Mouse (Mus musculus): ENCODE measurements around the gene Btbd11. TPM values are rescaled to one million over a fixed set of nuclear protein-coding genes. Genes with fewer than 3 reads are reported as not detected.

Btbd11 gene
- polyA plus RNA-seq, 1 experiment: 4.9 TPM

DNA sequence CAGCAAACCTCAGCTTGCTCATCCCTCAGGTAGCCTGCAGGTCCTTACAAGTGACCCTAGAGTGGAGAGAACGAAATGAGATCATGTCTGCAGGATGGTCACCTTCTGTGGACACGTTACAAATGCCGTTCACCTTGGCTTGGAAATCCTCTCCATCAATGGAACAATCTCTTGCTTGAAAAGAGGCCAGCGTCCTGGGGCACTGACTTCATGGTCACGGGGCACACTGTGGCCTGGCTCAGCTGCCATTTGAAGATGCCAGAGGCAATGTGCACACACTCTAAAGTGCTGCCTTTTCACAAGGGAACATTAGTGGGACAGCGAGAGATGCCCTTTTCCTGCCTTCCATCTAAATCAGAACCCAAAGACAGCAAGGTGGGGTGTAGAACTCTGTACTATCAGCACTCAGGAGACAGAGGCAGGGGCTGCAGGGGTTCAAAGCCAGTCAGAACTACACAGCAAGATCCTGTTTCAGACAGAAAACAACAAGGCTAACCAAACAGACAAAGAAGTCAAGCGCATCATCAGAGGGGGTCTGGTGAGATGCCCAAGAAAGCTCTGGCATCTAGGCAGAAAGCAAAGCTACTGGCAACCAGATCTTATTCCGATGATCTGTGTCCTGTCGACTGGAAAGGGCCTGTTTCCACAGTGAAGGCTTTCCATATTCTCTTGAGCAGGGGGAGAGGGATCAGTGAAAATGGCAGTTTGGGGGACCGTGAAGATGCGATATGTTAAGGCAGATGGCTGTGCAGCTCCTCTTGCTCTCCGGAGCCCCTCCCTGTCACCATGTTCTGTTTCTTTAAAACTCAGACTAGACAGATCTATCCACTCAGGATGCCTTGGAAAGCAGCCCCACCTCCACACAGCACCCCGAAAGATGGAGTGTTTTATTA lies 79.1 kb downstream of the Btbd11 start:
- Histone ChIP-seq H3K4me3 (ENCODE audit: low read depth, low read length) (no peak overlapping the region), H3K4me1 (ENCODE audit: control insufficient read depth, insufficient read depth, low read length) (peaks cover 9% of the 10 kb centered on the region), H3K27me3 (ENCODE audit: control insufficient read depth, insufficient read depth, low read length, poor library complexity, severe bottlenecking) (no peaks in the 10 kb centered on the region), H3K9me3 (replicated peaks; ENCODE audit: control insufficient read depth, insufficient read depth, low read length, poor library complexity, severe bottlenecking) (no peaks in the 10 kb centered on the region), H3K9ac (ENCODE audit: low read depth, poor library complexity, severe bottlenecking) (no peak overlapping the region), H3K36me3 (ENCODE audit: control insufficient read depth, insufficient read depth, low read length, poor library complexity, severe bottlenecking) (no peaks in the 10 kb centered on the region), H3K27ac (ENCODE audit: insufficient read depth, low read length) (no peak overlapping the region)
- TF ChIP-seq POLR2A (IDR thresholded peaks at IDR 0.05; ENCODE audit: insufficient read depth, low read length): no peak
- TF ChIP-seq EP300 (IDR thresholded peaks at IDR 0.05; ENCODE audit: insufficient read depth, low read depth, low read length): no peak
- no peak for TF ChIP-seq CTCF (IDR thresholded peaks at IDR 0.05; ENCODE audit: low read depth, low read length)

DNA sequence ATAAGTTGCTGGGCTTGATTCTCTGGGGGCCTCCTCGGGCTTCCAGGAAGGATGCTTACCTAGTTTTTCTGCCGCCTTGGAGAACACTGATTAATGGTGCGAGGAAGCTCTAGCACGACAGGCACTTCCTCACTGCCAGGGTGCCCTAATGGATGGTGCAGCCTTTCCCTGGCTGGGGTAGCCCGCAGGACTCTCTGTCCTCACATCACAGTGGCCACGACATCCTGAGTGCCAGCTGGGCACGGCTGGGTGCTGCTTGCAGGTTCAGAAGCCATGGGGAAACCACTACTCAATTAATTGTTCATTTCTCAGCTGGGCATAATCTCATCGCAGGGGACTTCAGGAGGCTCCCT lies 79.8 kb downstream of the Btbd11 start:
- H3K9ac ChIP-seq (ENCODE audit: low read depth, poor library complexity, severe bottlenecking): no peak overlapping the region
- no peaks in the 10 kb centered on the region for H3K27me3 ChIP-seq (ENCODE audit: control insufficient read depth, insufficient read depth, low read length, poor library complexity, severe bottlenecking)
- H3K9me3 ChIP-seq (replicated peaks; ENCODE audit: control insufficient read depth, insufficient read depth, low read length, poor library complexity, severe bottlenecking): no peaks in the 10 kb centered on the region
- peaks cover 9% of the 10 kb centered on the region for H3K4me1 ChIP-seq (ENCODE audit: control insufficient read depth, insufficient read depth, low read length)
- no peaks in the 10 kb centered on the region for H3K36me3 ChIP-seq (ENCODE audit: control insufficient read depth, insufficient read depth, low read length, poor library complexity, severe bottlenecking)
- H3K27ac ChIP-seq (ENCODE audit: insufficient read depth, low read length): no peak overlapping the region
- no peak overlapping the region for H3K4me3 ChIP-seq (ENCODE audit: low read depth, low read length)
- TF ChIP-seq POLR2A (IDR thresholded peaks at IDR 0.05; ENCODE audit: insufficient read depth, low read length) (no peak), EP300 (IDR thresholded peaks at IDR 0.05; ENCODE audit: insufficient read depth, low read depth, low read length) (no peak), CTCF (IDR thresholded peaks at IDR 0.05; ENCODE audit: low read depth, low read length) (no peak)

DNA sequence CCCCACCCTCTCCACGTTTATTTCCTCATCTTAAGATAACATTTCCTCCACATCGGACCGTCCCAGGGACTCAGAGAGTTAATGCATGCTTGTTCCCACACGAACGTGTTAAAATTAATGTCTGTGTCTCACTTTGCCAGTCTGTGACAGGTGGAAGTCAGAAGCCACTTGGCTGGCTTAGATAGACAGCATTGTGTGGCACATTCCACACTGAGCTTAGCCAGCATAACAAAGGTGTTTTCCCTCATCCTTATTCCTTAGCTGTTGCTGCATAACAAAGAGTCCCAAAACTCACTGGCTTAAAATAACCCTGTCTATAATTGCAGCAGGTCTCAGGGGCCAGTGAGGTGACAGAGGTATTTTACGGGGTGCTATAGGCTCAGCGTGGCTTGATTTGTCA lies 80.8 kb downstream of the Btbd11 start:
- H3K9me3 ChIP-seq (replicated peaks; ENCODE audit: control insufficient read depth, insufficient read depth, low read length, poor library complexity, severe bottlenecking): no peaks in the 10 kb centered on the region
- no peak overlapping the region for H3K27ac ChIP-seq (ENCODE audit: insufficient read depth, low read length)
- peaks cover 9% of the 10 kb centered on the region for H3K4me1 ChIP-seq (ENCODE audit: control insufficient read depth, insufficient read depth, low read length)
- no peaks in the 10 kb centered on the region for H3K27me3 ChIP-seq (ENCODE audit: control insufficient read depth, insufficient read depth, low read length, poor library complexity, severe bottlenecking)
- no peak overlapping the region for H3K9ac ChIP-seq (ENCODE audit: low read depth, poor library complexity, severe bottlenecking)
- H3K36me3 ChIP-seq (ENCODE audit: control insufficient read depth, insufficient read depth, low read length, poor library complexity, severe bottlenecking): no peaks in the 10 kb centered on the region
- no peak overlapping the region for H3K4me3 ChIP-seq (ENCODE audit: low read depth, low read length)
- TF ChIP-seq EP300 (IDR thresholded peaks at IDR 0.05; ENCODE audit: insufficient read depth, low read depth, low read length) (no peak), CTCF (IDR thresholded peaks at IDR 0.05; ENCODE audit: low read depth, low read length) (no peak), POLR2A (IDR thresholded peaks at IDR 0.05; ENCODE audit: insufficient read depth, low read length) (no peak)

DNA sequence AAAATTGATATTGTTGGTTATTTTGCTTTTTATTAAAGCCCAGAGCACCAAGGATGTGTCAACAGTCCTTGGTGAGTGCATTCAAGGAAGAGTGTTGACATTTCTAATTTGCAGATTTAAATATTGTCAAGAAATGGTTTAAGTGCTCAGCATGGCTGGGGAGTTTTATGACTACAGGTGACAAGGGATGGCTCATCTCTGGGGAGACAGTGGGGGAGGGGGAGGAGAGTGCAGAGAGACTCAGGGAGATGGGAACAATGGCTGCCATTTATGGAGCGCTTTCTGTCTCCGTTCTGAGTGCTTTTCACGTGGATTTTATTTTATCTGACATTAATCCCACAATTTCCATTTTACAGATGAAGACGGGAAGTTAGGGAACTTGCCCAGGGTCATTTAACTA lies 81.9 kb downstream of the Btbd11 start:
- H3K4me1 ChIP-seq (ENCODE audit: control insufficient read depth, insufficient read depth, low read length): peaks cover 13% of the 10 kb centered on the region
- H3K36me3 ChIP-seq (ENCODE audit: control insufficient read depth, insufficient read depth, low read length, poor library complexity, severe bottlenecking): no peaks in the 10 kb centered on the region
- H3K27me3 ChIP-seq (ENCODE audit: control insufficient read depth, insufficient read depth, low read length, poor library complexity, severe bottlenecking): no peaks in the 10 kb centered on the region
- no peak overlapping the region for H3K9ac ChIP-seq (ENCODE audit: low read depth, poor library complexity, severe bottlenecking)
- no peak overlapping the region for H3K27ac ChIP-seq (ENCODE audit: insufficient read depth, low read length)
- H3K9me3 ChIP-seq (replicated peaks; ENCODE audit: control insufficient read depth, insufficient read depth, low read length, poor library complexity, severe bottlenecking): no peaks in the 10 kb centered on the region
- no peak overlapping the region for H3K4me3 ChIP-seq (ENCODE audit: low read depth, low read length)
- TF ChIP-seq EP300 (IDR thresholded peaks at IDR 0.05; ENCODE audit: insufficient read depth, low read depth, low read length) (no peak), POLR2A (IDR thresholded peaks at IDR 0.05; ENCODE audit: insufficient read depth, low read length) (no peak), CTCF (IDR thresholded peaks at IDR 0.05; ENCODE audit: low read depth, low read length) (no peak)

DNA sequence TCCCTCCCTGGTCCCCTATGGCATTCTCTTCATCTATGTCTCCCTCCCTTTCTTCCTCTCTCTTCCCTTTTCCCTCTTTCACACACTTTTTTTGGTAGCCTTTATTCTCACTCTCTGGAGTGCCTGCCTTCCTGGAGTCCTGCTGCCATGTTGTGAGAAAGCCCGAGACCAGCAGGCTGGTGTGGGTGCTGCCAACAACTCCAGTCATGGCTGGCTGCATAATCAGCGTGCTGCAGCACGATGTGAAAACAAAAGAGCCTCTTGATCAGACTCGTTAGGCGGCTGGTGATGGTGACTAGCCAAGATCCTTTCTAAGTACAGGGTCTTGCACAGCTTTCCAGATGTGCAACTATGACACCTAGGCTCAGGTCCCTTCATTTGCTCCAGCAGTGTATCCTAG lies 82.7 kb downstream of the Btbd11 start:
- TF ChIP-seq CTCF (IDR thresholded peaks at IDR 0.05; ENCODE audit: low read depth, low read length) (no peak), EP300 (IDR thresholded peaks at IDR 0.05; ENCODE audit: insufficient read depth, low read depth, low read length) (no peak), POLR2A (IDR thresholded peaks at IDR 0.05; ENCODE audit: insufficient read depth, low read length) (no peak)
- H3K4me3 ChIP-seq (ENCODE audit: low read depth, low read length): no peak overlapping the region
- H3K36me3 ChIP-seq (ENCODE audit: control insufficient read depth, insufficient read depth, low read length, poor library complexity, severe bottlenecking): no peaks in the 10 kb centered on the region
- no peaks in the 10 kb centered on the region for H3K9me3 ChIP-seq (replicated peaks; ENCODE audit: control insufficient read depth, insufficient read depth, low read length, poor library complexity, severe bottlenecking)
- no peak overlapping the region for H3K27ac ChIP-seq (ENCODE audit: insufficient read depth, low read length)
- no peaks in the 10 kb centered on the region for H3K27me3 ChIP-seq (ENCODE audit: control insufficient read depth, insufficient read depth, low read length, poor library complexity, severe bottlenecking)
- no peak overlapping the region for H3K9ac ChIP-seq (ENCODE audit: low read depth, poor library complexity, severe bottlenecking)
- H3K4me1 ChIP-seq (ENCODE audit: control insufficient read depth, insufficient read depth, low read length): peaks cover 14% of the 10 kb centered on the region

DNA sequence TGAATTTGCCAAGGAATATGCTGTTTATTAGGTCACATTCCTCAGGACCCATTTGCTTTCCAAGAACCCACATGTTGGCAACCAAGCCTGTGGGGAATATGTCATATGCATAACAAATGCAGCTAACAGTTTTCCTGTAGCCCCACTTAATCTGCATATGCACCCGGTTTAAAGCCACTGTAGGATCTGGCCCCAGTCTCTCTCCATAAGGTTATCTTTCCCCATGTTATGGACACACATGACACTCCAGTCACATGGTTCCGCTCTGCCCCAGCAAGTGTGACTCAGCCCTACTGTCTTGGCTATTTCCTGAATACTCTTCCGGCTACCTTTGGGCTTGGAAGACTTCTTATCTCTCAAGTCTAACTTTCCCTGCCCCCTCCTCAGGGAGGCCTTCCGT lies 86.7 kb downstream of the Btbd11 start:
- H3K9me3 ChIP-seq (replicated peaks; ENCODE audit: control insufficient read depth, insufficient read depth, low read length, poor library complexity, severe bottlenecking): no peaks in the 10 kb centered on the region
- no peak for TF ChIP-seq POLR2A (IDR thresholded peaks at IDR 0.05; ENCODE audit: insufficient read depth, low read length)
- TF ChIP-seq CTCF (IDR thresholded peaks at IDR 0.05; ENCODE audit: low read depth, low read length): no peak
- no peak for TF ChIP-seq EP300 (IDR thresholded peaks at IDR 0.05; ENCODE audit: insufficient read depth, low read depth, low read length)
- H3K27ac ChIP-seq (ENCODE audit: insufficient read depth, low read length): no peak overlapping the region
- H3K4me3 ChIP-seq (ENCODE audit: low read depth, low read length): no peak overlapping the region
- H3K9ac ChIP-seq (ENCODE audit: low read depth, poor library complexity, severe bottlenecking): no peak overlapping the region
- H3K4me1 ChIP-seq (ENCODE audit: control insufficient read depth, insufficient read depth, low read length): peaks cover 7% of the 10 kb centered on the region
- no peaks in the 10 kb centered on the region for H3K36me3 ChIP-seq (ENCODE audit: control insufficient read depth, insufficient read depth, low read length, poor library complexity, severe bottlenecking)
- H3K27me3 ChIP-seq (ENCODE audit: control insufficient read depth, insufficient read depth, low read length, poor library complexity, severe bottlenecking): no peaks in the 10 kb centered on the region
